ENCODE assay signal across 18 mouse cellular contexts in the genomic region with DNA sequence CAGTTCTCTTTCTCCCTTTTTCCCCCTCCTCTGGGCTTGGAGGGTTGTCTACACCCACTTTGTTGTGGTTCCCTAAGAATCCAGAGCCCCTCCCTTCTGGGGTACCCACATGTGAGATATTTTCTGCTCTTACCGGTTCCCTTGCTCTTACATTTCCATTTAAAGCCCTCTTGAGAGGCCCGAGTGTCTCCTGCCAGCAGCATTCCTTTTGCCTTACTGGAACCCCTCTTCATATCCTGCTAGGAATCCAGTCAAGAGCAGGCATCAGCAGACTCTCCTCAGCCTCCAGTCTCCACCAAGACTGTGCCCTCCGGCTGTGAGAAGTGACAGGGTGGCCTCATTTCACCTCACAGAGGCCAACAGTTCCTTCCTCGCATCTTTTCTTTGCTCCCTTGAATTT. TPM values are rescaled to one million over a fixed set of nuclear protein-coding genes. Genes with fewer than 3 reads are reported as not detected.
DNase-seq lines count a peak whose midpoint lies in the region; ATAC-seq and TF ChIP-seq lines count a peak whose summit lies in the region.
"Had no signal": no experiment of that assay in that cellular context is flagged by ENCODE, and none has a peak within 500 bp of the region (broad histone marks: within the 10 kb centered on the region; RNA-seq: fewer than 3 reads in every experiment).

No protein-coding gene starts in this region.

- peak overlapping the region; percentile 47; the same call in 1 of the 2 replicates for H3K9ac ChIP-seq in heart, embryonic 13.5 days
- no peak overlapping the region for H3K9ac ChIP-seq in lung, embryonic 14.5 days
- H3K9ac ChIP-seq in stomach, embryonic 16.5 days (ENCODE audit: low read length), result no peak overlapping the region
- H3K9ac ChIP-seq: forebrain, postnatal 0 days; limb, embryonic 12.5 days had no signal

- DNase-seq in heart, adult 11 months, result peak; percentile 90
- no peak for DNase-seq in heart, postnatal 14 days
- peak; percentile 22 for DNase-seq in lung, embryonic 14.5 days
- no peak for DNase-seq in adipocyte (ENCODE audit: low spot score)
- DNase-seq in left cerebral cortex, postnatal 10 days (ENCODE audit: extremely low spot score in 1 of 2, low spot score in 2 of 2), result no peak
- no peak for DNase-seq in testis, postnatal 10 days (ENCODE audit: low spot score)
- DNase-seq: forebrain, postnatal 0 days; gastrocnemius, postnatal 14 days; kidney, adult 11 months; kidney, postnatal 14 days; midbrain, embryonic 14.5 days; right cerebral cortex, postnatal 4 days; thymus, postnatal 4 days had no signal

- H3K4me3 ChIP-seq in heart, embryonic 13.5 days, result no peak overlapping the region
- H3K4me3 ChIP-seq in lung, embryonic 14.5 days (ENCODE audit: low read depth, low read length), result no peak overlapping the region
- no peak overlapping the region for H3K4me3 ChIP-seq in stomach, embryonic 16.5 days (replicated peaks; ENCODE audit: low read length)
- H3K4me3 ChIP-seq: erythroblast, embryonic 14.5 days; hindbrain, embryonic 10.5 days; limb, embryonic 12.5 days had no signal

- no peak for TF ChIP-seq CTCF in lung, embryonic 14.5 days (IDR thresholded peaks at IDR 0.05; ENCODE audit: low read depth)

- peak overlapping the region; percentile 90 for H3K27ac ChIP-seq in heart, embryonic 13.5 days (replicated peaks)
- H3K27ac ChIP-seq in lung, embryonic 14.5 days (ENCODE audit: low read depth), result peak overlapping the region; percentile 42; the same call in 1 of the 2 replicates
- no peak overlapping the region; the same call in 1 of the 2 replicates for H3K27ac ChIP-seq in stomach, embryonic 16.5 days (ENCODE audit: low read length)
- H3K27ac ChIP-seq: hindbrain, embryonic 10.5 days; limb, embryonic 12.5 days had no signal

- H3K4me2 ChIP-seq in heart, embryonic 13.5 days, result peak overlapping the region; percentile 29
- no peak overlapping the region for H3K4me2 ChIP-seq in lung, embryonic 14.5 days
- no peak overlapping the region for H3K4me2 ChIP-seq in stomach, embryonic 16.5 days (ENCODE audit: low read depth, low read length)
- H3K4me2 ChIP-seq: limb, embryonic 12.5 days had no signal

- no peaks in the 10 kb centered on the region for H3K9me3 ChIP-seq in heart, embryonic 13.5 days
- H3K9me3 ChIP-seq in lung, embryonic 14.5 days (ENCODE audit: low read depth, low read length), result no peaks in the 10 kb centered on the region
- no peaks in the 10 kb centered on the region for H3K9me3 ChIP-seq in stomach, embryonic 16.5 days (replicated peaks; ENCODE audit: control insufficient read depth, low read length)
- H3K9me3 ChIP-seq: hindbrain, embryonic 10.5 days; limb, embryonic 12.5 days had no signal

- WGBS in heart, embryonic 13.5 days, result 27% methylated on average over 4 of the region's 4 CpGs
- WGBS in lung, embryonic 14.5 days, result 48% methylated on average over 4 of the region's 4 CpGs
- WGBS in stomach, embryonic 16.5 days, result 60% methylated on average over 4 of the region's 4 CpGs

- peaks cover 61% of the 10 kb centered on the region for H3K4me1 ChIP-seq in heart, embryonic 13.5 days
- no peaks in the 10 kb centered on the region for H3K4me1 ChIP-seq in lung, embryonic 14.5 days (ENCODE audit: insufficient read depth)
- no peaks in the 10 kb centered on the region for H3K4me1 ChIP-seq in stomach, embryonic 16.5 days (ENCODE audit: control insufficient read depth, insufficient read depth, low read length)

- intact Hi-C loops in heart, postnatal 14 days (cut with DNase I), result no loop called here
- intact Hi-C loops in left cerebral cortex, postnatal 10 days (cut with DNase I), result no loop called here

- H3K36me3 ChIP-seq in heart, embryonic 13.5 days, result peaks cover 36% of the 10 kb centered on the region
- H3K36me3 ChIP-seq in lung, embryonic 14.5 days (ENCODE audit: insufficient read depth), result peaks cover 16% of the 10 kb centered on the region; the same call in 1 of the 2 replicates
- H3K36me3 ChIP-seq in stomach, embryonic 16.5 days (ENCODE audit: control insufficient read depth, insufficient read depth, low read length), result no peaks in the 10 kb centered on the region

- no peaks in the 10 kb centered on the region for H3K27me3 ChIP-seq in heart, embryonic 13.5 days (replicated peaks)
- no peaks in the 10 kb centered on the region for H3K27me3 ChIP-seq in lung, embryonic 14.5 days (ENCODE audit: insufficient read depth, low read length)
- H3K27me3 ChIP-seq in stomach, embryonic 16.5 days (ENCODE audit: control insufficient read depth, insufficient read depth, low read length), result no peaks in the 10 kb centered on the region
- H3K27me3 ChIP-seq: limb, embryonic 12.5 days had no signal

- ATAC-seq in heart, embryonic 13.5 days (ENCODE audit: extremely low read depth, insufficient number of reproducible peaks, low FRiP score, low TSS enrichment), result no peak; the same call in 1 of the 2 replicates
- ATAC-seq in lung, embryonic 14.5 days (ENCODE audit: insufficient read depth), result peak; percentile 62
- ATAC-seq in stomach, embryonic 16.5 days (ENCODE audit: insufficient read depth, low FRiP score), result peak; percentile 29; the same call in 1 of the 2 replicates
- ATAC-seq: forebrain, postnatal 0 days had no signal

RNA-seq across cellular contexts. Expression of a gene that starts 24.7 kb away (rescaled TPM):
- 10 to 100 TPM; 46.8 to 47.5 TPM for total RNA-seq in heart, postnatal 14 days (2021)
- 37.9 and 39.8 TPM in 2 replicates for polyA plus RNA-seq in heart, embryonic 13.5 days (2015; fragmentation: Nextera tagmentation; extraction: Ambion mirVana)
- 72.4 and 79.9 TPM in 2 replicates for polyA plus RNA-seq in lung, embryonic 14.5 days (2014; fragmentation: Nextera tagmentation; extraction: Ambion mirVana)
- 79.4 and 89.8 TPM in 2 replicates for polyA plus RNA-seq in stomach, embryonic 16.5 days (2015; fragmentation: Nextera tagmentation; extraction: Ambion mirVana)
- 1 to 10 TPM; 8.8 to 9.8 TPM for total RNA-seq in left cerebral cortex, postnatal 10 days (2021)
- polyA plus RNA-seq: erythroblast, embryonic 14.5 days had no signal

Comparison
In these comparisons a context has a peak if more than half of its experiments do, and no peak if none do; other contexts are left out.
1. DNase-seq: peak in heart, adult 11 months (single experiment) and lung, embryonic 14.5 days (single experiment); none in heart, postnatal 14 days (0 of 2), adipocyte (single experiment), left cerebral cortex, postnatal 10 days (0 of 2) and testis, postnatal 10 days (single experiment).